In the genomic region with DNA sequence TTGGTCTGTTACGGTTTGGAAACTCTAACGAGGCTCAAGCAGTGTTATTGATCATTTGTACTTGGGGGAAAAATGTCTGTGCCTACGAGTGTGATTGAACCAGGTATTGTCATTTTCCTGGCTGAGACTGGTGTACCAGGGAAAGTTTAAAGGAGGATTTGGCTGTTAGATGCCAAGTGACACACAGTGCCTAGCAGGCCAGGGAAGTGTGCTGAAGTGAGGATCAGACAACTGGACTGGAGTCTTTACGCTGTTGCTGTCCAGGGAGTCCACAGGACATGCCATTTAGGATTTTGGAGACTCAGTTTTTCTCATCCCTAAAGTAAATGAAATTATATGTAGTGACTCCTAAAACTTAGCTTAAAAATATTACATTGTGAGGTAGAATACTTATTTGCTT, we compare ENCODE assay signal across 18 mouse cellular contexts.
A peak's percentile ranks its signal among the peaks of the same experiment; 100 is the strongest.
DNase-seq lines count a peak whose midpoint lies in the region; ATAC-seq and TF ChIP-seq lines count a peak whose summit lies in the region.
"Had no signal": no experiment of that assay in that cellular context is flagged by ENCODE, and none has a peak within 500 bp of the region (broad histone marks: within the 10 kb centered on the region; RNA-seq: fewer than 3 reads in every experiment).

No protein-coding gene starts in this region.

- H3K27me3 ChIP-seq in megakaryocyte, embryonic 14.5 days (replicated peaks): no peaks in the 10 kb centered on the region
- H3K27me3 ChIP-seq in limb, embryonic 15.5 days: no peaks in the 10 kb centered on the region
- no peaks in the 10 kb centered on the region for H3K27me3 ChIP-seq in midbrain, embryonic 14.5 days (ENCODE audit: control insufficient read depth, insufficient read depth, low read length)
- H3K27me3 ChIP-seq: heart, embryonic 15.5 days; kidney, embryonic 15.5 days; limb, embryonic 12.5 days had no signal

- H3K27ac ChIP-seq in layer of hippocampus, adult 2 months: no peak overlapping the region
- H3K27ac ChIP-seq in limb, embryonic 15.5 days: no peak overlapping the region
- no peak overlapping the region for H3K27ac ChIP-seq in midbrain, embryonic 14.5 days (replicated peaks; ENCODE audit: low read depth, low read length)
- H3K27ac ChIP-seq: heart, embryonic 15.5 days; kidney, embryonic 15.5 days; limb, embryonic 12.5 days; midbrain, embryonic 13.5 days had no signal

- no peak for TF ChIP-seq CTCF in layer of hippocampus, adult 2 months (conservative IDR thresholded peaks at IDR 0.05)

- no peak for DNase-seq in layer of hippocampus, adult 2 months (ENCODE audit: low spot score in 2 of 2)
- no peak for DNase-seq in layer of hippocampus, postnatal 25 days (ENCODE audit: extremely low spot score in 1 of 2, low spot score in 1 of 2)
- no peak for DNase-seq in gastrocnemius, adult 18-20 months (ENCODE audit: low spot score)
- DNase-seq in midbrain, embryonic 14.5 days: no peak
- DNase-seq: cerebellum, adult 9-10 months; liver, postnatal 0 days; thymus, adult 18-20 months had no signal

- H3K9me3 ChIP-seq in megakaryocyte, embryonic 14.5 days: peaks cover 2% of the 10 kb centered on the region; the same call in 1 of the 2 replicates
- no peaks in the 10 kb centered on the region for H3K9me3 ChIP-seq in limb, embryonic 15.5 days
- H3K9me3 ChIP-seq in midbrain, embryonic 14.5 days (ENCODE audit: control insufficient read depth, low read length): no peaks in the 10 kb centered on the region
- H3K9me3 ChIP-seq: heart, embryonic 15.5 days; kidney, embryonic 15.5 days; limb, embryonic 12.5 days; midbrain, embryonic 13.5 days had no signal

- H3K9ac ChIP-seq in limb, embryonic 15.5 days: no peak overlapping the region
- no peak overlapping the region for H3K9ac ChIP-seq in midbrain, embryonic 14.5 days (replicated peaks; ENCODE audit: low read length)
- H3K9ac ChIP-seq: heart, embryonic 15.5 days; kidney, embryonic 15.5 days; limb, embryonic 12.5 days; liver, postnatal 0 days; midbrain, embryonic 13.5 days had no signal

- peaks cover 68% of the 10 kb centered on the region for H3K36me3 ChIP-seq in megakaryocyte, embryonic 14.5 days (replicated peaks; ENCODE audit: low read length)
- no peaks in the 10 kb centered on the region for H3K36me3 ChIP-seq in limb, embryonic 15.5 days
- no peaks in the 10 kb centered on the region for H3K36me3 ChIP-seq in midbrain, embryonic 14.5 days (ENCODE audit: control insufficient read depth, insufficient read depth, low read length)
- H3K36me3 ChIP-seq: G1E; heart, embryonic 15.5 days; kidney, embryonic 15.5 days; limb, embryonic 12.5 days; midbrain, embryonic 13.5 days had no signal

- WGBS in limb, embryonic 15.5 days: 66% methylated on average over 4 of the region's 4 CpGs
- WGBS in midbrain, embryonic 14.5 days: 80% methylated on average over 4 of the region's 4 CpGs

- ATAC-seq in megakaryocyte, adult 5-6 weeks (ENCODE audit: poor library complexity, severe bottlenecking): no peak
- ATAC-seq in limb, embryonic 15.5 days (ENCODE audit: insufficient number of reproducible peaks, low FRiP score, low TSS enrichment, low read depth): no peak
- no peak for ATAC-seq in midbrain, embryonic 14.5 days (ENCODE audit: low FRiP score, low TSS enrichment)
- ATAC-seq: CD4-positive, CD25-positive, alpha-beta regulatory T cell, adult 4 months; forebrain, embryonic 14.5 days; liver, postnatal 0 days; midbrain, embryonic 13.5 days had no signal

- H3K4me2 ChIP-seq in limb, embryonic 15.5 days: peak overlapping the region; percentile 47
- no peak overlapping the region for H3K4me2 ChIP-seq in midbrain, embryonic 14.5 days (ENCODE audit: low read length)
- H3K4me2 ChIP-seq: heart, embryonic 15.5 days; kidney, embryonic 15.5 days; limb, embryonic 12.5 days; midbrain, embryonic 13.5 days had no signal

- H3K4me3 ChIP-seq in layer of hippocampus, adult 2 months: peak overlapping the region; percentile 34; the same call in 1 of the 2 replicates
- H3K4me3 ChIP-seq in megakaryocyte, embryonic 14.5 days (replicated peaks): peak overlapping the region; percentile 86
- peak overlapping the region; percentile 28 for H3K4me3 ChIP-seq in limb, embryonic 15.5 days
- H3K4me3 ChIP-seq in midbrain, embryonic 14.5 days (replicated peaks; ENCODE audit: low read depth, low read length): no peak overlapping the region
- H3K4me3 ChIP-seq: erythroblast, embryonic 14.5 days; heart, embryonic 15.5 days; kidney, embryonic 15.5 days; limb, embryonic 12.5 days; midbrain, embryonic 13.5 days had no signal

- peaks cover 84% of the 10 kb centered on the region for H3K4me1 ChIP-seq in megakaryocyte, embryonic 14.5 days
- peaks cover 36% of the 10 kb centered on the region for H3K4me1 ChIP-seq in limb, embryonic 15.5 days
- H3K4me1 ChIP-seq in midbrain, embryonic 14.5 days (ENCODE audit: control insufficient read depth, insufficient read depth, low read length): no peaks in the 10 kb centered on the region
